Mouse (Mus musculus) kidney, postnatal 0 days (tissue): ENCODE measurements around the gene Prickle4. TPM values are rescaled to one million over a fixed set of nuclear protein-coding genes. Genes with fewer than 3 reads are reported as not detected.
"Not testable (repeated sequence)": the region's sequence is repeated elsewhere in the genome, so short reads cannot be mapped to it uniquely, and the experiment has no call there.

Source experiments
- ATAC-seq: fragments of 200-750 bp; cut with Nextera tagmentation; replicated peaks from 2 replicates; pipeline ENCODE4 v1.8.0; 2017; ENCODE audit warnings: low read depth, moderate number of reproducible peaks, moderate TSS enrichment, moderate library complexity; ENCODE audit not compliant: low FRiP score
- DNase-seq: peaks from one replicate; pipeline ENCODE4 v3.0.0-alpha.2; 2016; ENCODE audit warnings: low spot score
- H3K27ac ChIP-seq: fragments of 300-500 bp; sonication (generic); 2 replicates; pipeline ENCODE4 v1.5.1; 2014; ENCODE audit warnings: mild to moderate bottlenecking
- H3K27me3 ChIP-seq: fragments of 300-500 bp; sonication (generic); 2 replicates; pipeline ENCODE4 v1.6.1; 2014; ENCODE audit warnings: low read length, mixed read lengths; ENCODE audit not compliant: insufficient read depth
- H3K36me3 ChIP-seq: fragments of 300-500 bp; sonication (generic); 2 replicates; pipeline ENCODE4 v1.6.1; 2014; ENCODE audit warnings: low read length, mixed read lengths; ENCODE audit not compliant: insufficient read depth
- H3K4me1 ChIP-seq: fragments of 300-500 bp; sonication (generic); replicated peaks from 2 replicates; pipeline ENCODE4 v1.6.1; 2014; ENCODE audit warnings: antibody characterized with exemption, low read length, mixed read lengths; ENCODE audit not compliant: insufficient read depth
- H3K4me2 ChIP-seq: fragments of 300-500 bp; sonication (generic); 2 replicates; pipeline ENCODE4 v1.6.1; 2014; ENCODE audit warnings: mild to moderate bottlenecking, low read length, moderate library complexity, mixed read lengths
- H3K4me3 ChIP-seq: fragments of 300-500 bp; sonication (generic); replicated peaks from 2 replicates; pipeline ENCODE4 v1.5.1; 2014; ENCODE audit warnings: low read depth, low read length
- H3K9ac ChIP-seq: fragments of 300-500 bp; sonication (generic); 2 replicates; pipeline ENCODE4 v1.6.1; 2014; ENCODE audit warnings: low read depth, low read length
- H3K9me3 ChIP-seq: fragments of 300-500 bp; sonication (generic); replicated peaks from 2 replicates; pipeline ENCODE4 v1.6.1; 2016; ENCODE audit warnings: low read length, inconsistent platforms, mixed read lengths
- CTCF ChIP-seq: IDR thresholded peaks from 2 replicates; pipeline ENCODE4 v1.5.1; 2016; ENCODE audit warnings: antibody characterized with exemption, low read depth, mild to moderate bottlenecking, moderate library complexity
- WGBS: fragments of 180-500 bp; shearing (Covaris S2); extraction: QIAGEN DNeasy Blood & Tissue Kit; methylation state at CpG from one replicate; pipeline ENCODE4 v1.1.7; 2014; 5-methylcytosine and 5-hydroxymethylcytosine counted together
- polyA plus RNA-seq: library from polyadenylated mRNA; unstranded; fragments of >200 nt; fragmentation: Nextera tagmentation; extraction: Ambion mirVana; gene quantifications from 2 replicates; pipeline ENCODE4 v1.2.1, GENCODE M21; 2015

Gene Prickle4
- polyA plus RNA-seq, 1 experiment from 2014 or later: 1.1 TPM

GRCm38 (mm10) chr17:47664474-47664873 is 30.1 kb downstream of the Prickle4 start:
- TF ChIP-seq CTCF: no peak
- DNase-seq (no peak), ATAC-seq (no peak)

GRCm38 (mm10) chr17:47663009-47663713 is 31.4 kb downstream of the Prickle4 start:
- Histone ChIP-seq H3K36me3 (no peaks in the 10 kb centered on the region), H3K4me2 (no peak overlapping the region), H3K4me3 (no peak overlapping the region), H3K4me1 (no peaks in the 10 kb centered on the region), H3K9me3 (no peaks in the 10 kb centered on the region), H3K27me3 (no peaks in the 10 kb centered on the region), H3K9ac (no peak overlapping the region), H3K27ac (no peak overlapping the region)
- no peak for DNase-seq
- peak; percentile 20; the same call in 1 of the 2 replicates for TF ChIP-seq CTCF
- ATAC-seq: peak; percentile 59; the same call in 1 of the 2 replicates
- 70% methylated on average over 9 of the region's 9 CpGs for WGBS

More at GRCm38 (mm10) chr17:47664474-47664873, 30.1 kb downstream of the Prickle4 start:
- Histone ChIP-seq H3K9ac (no peak overlapping the region), H3K4me1 (no peaks in the 10 kb centered on the region), H3K4me2 (no peak overlapping the region), H3K9me3 (no peaks in the 10 kb centered on the region), H3K4me3 (no peak overlapping the region), H3K27me3 (no peaks in the 10 kb centered on the region), H3K36me3 (no peaks in the 10 kb centered on the region), H3K27ac (no peak overlapping the region)
- WGBS: 71% methylated on average over 7 of the region's 7 CpGs

GRCm38 (mm10) chr17:47658741-47659243 is 35.7 kb downstream of the Prickle4 start:
- Histone ChIP-seq H3K9ac (no peak overlapping the region), H3K27me3 (no peaks in the 10 kb centered on the region), H3K4me1 (no peaks in the 10 kb centered on the region), H3K27ac (no peak overlapping the region), H3K9me3 (no peaks in the 10 kb centered on the region), H3K4me2 (no peak overlapping the region), H3K4me3 (no peak overlapping the region), H3K36me3 (no peaks in the 10 kb centered on the region)
- WGBS: 78% methylated on average over 3 of the region's 3 CpGs
- DNase-seq (no peak), ATAC-seq (no peak)
- TF ChIP-seq CTCF: no peak

GRCm38 (mm10) chr17:47657901-47658300 is 36.6 kb downstream of the Prickle4 start:
- no peaks in the 10 kb centered on the region for H3K4me1 ChIP-seq
- WGBS: 74% methylated on average over 4 of the region's 4 CpGs
- no peaks in the 10 kb centered on the region for H3K36me3 ChIP-seq
- no peak overlapping the region for H3K4me3 ChIP-seq
- TF ChIP-seq CTCF: no peak
- H3K27me3 ChIP-seq: no peaks in the 10 kb centered on the region
- ATAC-seq: no peak
- no peak overlapping the region for H3K4me2 ChIP-seq
- no peaks in the 10 kb centered on the region for H3K9me3 ChIP-seq
- no peak overlapping the region for H3K27ac ChIP-seq
- no peak for DNase-seq
- no peak overlapping the region for H3K9ac ChIP-seq

- Histone ChIP-seq H3K36me3 (no peaks in the 10 kb centered on the region), H3K27me3 (no peaks in the 10 kb centered on the region), H3K9me3 (no peaks in the 10 kb centered on the region), H3K27ac (no peak overlapping the region), H3K4me1 (no peaks in the 10 kb centered on the region), H3K9ac (no peak overlapping the region), H3K4me3 (no peak overlapping the region), H3K4me2 (no peak overlapping the region)
- ATAC-seq (no peak), DNase-seq (no peak)
- TF ChIP-seq CTCF: no peak
- WGBS: 83% methylated on average over 5 of the region's 5 CpGs
These were observed 38.8 kb downstream of the Prickle4 start for GRCm38 (mm10) chr17:47655697-47656096.

- not testable (repeated sequence) for H3K4me3 ChIP-seq, H3K4me2 ChIP-seq, ATAC-seq, H3K9me3 ChIP-seq, H3K27me3 ChIP-seq, H3K4me1 ChIP-seq, H3K36me3 ChIP-seq, H3K27ac ChIP-seq, DNase-seq, H3K9ac ChIP-seq
- WGBS: 92% methylated on average over 8 of the region's 8 CpGs
These were observed 40.2 kb downstream of the Prickle4 start for GRCm38 (mm10) chr17:47654346-47654745.

- H3K9me3 ChIP-seq: no peaks in the 10 kb centered on the region
- no peaks in the 10 kb centered on the region for H3K27me3 ChIP-seq
- H3K4me1 ChIP-seq: no peaks in the 10 kb centered on the region
- ATAC-seq (no peak), DNase-seq (no peak)
- WGBS: 88% methylated on average over 2 of the region's 2 CpGs
- no peak overlapping the region for H3K4me2 ChIP-seq
- no peak overlapping the region for H3K9ac ChIP-seq
- H3K4me3 ChIP-seq: no peak overlapping the region
- no peak for TF ChIP-seq CTCF
- H3K27ac ChIP-seq: no peak overlapping the region
- no peaks in the 10 kb centered on the region for H3K36me3 ChIP-seq
These were observed 42.6 kb downstream of the Prickle4 start for GRCm38 (mm10) chr17:47651953-47652352.
